Mouse (Mus musculus) inflammation-experienced regulatory T-cells, adult 6 months (primary cell): ENCODE measurements around the gene Rbm28. TPM values are rescaled to one million over a fixed set of nuclear protein-coding genes. Genes with fewer than 3 reads are reported as not detected.
"Not testable (repeated sequence)": the region's sequence is repeated elsewhere in the genome, so short reads cannot be mapped to it uniquely, and the experiment has no call there.

Experiments
- ATAC-seq: one replicate; pipeline ENCODE4 v1.8.0; 2017
- polyA plus RNA-seq, 3 experiments: library from polyadenylated mRNA; unstranded; fragments of 100-300 nt; shearing (Covaris generic); gene quantifications; one replicate each; pipeline ENCODE4 v1.2.1; 2017

Gene Rbm28
- polyA plus RNA-seq, 3 experiments from 2014 or later: 51.7 to 58.2 (median 54.8) TPM

- no peak for ATAC-seq
These were observed 29.4 kb upstream of the Rbm28 start for GRCm38 (mm10) chr6:29193961-29194750.

GRCm38 (mm10) chr6:29187936-29188335 lies 23.1 kb upstream of the Rbm28 start:
- ATAC-seq: no peak

GRCm38 (mm10) chr6:29179843-29180242 lies 15.0 kb upstream of the Rbm28 start:
- ATAC-seq: no peak

DNA sequence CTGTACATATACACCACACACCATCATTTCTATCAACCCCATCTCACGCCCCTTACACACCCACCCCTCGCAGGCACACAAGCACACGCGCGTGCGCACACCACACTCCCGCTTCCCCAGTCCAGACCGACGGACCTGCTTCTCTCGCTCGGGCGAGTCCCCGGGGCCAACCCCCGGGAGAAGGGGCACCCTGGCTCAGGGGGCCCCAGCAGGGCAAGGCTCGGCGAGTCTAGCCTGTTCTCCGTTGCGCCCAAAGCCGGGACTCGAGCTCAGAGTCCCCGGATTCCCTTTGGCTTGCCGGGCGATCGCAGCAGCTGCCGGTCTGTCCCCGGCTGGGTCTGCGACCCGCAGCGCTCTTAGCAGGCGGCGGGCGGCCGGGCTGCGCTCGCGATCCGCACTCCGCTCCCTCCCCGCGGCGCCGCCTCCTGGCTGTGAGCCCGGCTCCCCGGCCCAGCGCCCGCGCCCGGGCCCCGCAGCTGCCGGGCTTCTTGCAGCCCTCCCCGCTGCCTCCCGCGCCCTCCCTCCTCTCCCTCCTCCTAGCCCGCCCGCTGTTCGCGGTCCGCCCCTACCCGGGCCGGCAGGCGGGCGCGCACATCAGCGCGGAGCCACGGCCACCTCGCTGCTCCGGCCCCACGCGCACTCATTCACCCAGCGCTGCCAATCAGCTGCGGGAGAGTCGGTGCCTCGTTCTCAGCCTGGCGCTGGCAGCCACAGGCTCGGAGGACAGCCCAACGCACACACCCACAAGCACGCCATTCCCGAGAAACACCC lies 14.3 kb upstream of the Rbm28 start, which contains the start of gene Prrt4:
Gene Prrt4, minus strand, starts transcription at position 697 of the 771 bp plus-strand sequence.
- ATAC-seq: no peak

GRCm38 (mm10) chr6:29177901-29178879 lies 13.4 kb upstream of the Rbm28 start:
- ATAC-seq: no peak

DNA sequence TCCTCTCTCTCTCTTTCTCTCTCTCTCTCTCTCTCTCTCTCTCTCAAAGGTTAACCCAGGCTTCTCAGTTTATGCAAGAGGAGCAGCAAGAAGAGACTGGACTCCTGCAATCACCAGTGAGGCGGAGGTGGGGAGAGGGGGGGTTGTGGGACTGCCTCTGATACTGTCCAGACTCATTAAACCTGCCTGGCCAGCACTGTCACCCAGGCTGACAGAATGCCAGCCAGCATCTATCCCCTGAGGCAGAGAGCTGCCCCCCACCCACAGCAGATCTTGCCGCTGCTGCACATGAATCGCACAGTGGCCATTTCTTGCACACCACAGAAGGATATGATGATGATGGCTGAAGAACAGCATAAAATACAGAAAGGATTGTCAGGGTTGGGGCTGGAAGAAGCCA lies 10.3 kb upstream of the Rbm28 start:
- no peak for ATAC-seq

- ATAC-seq: no peak
These were observed 9.6 kb upstream of the Rbm28 start for GRCm38 (mm10) chr6:29174368-29174767.

- ATAC-seq: peak; percentile 44
These were observed 6.2 kb upstream of the Rbm28 start for GRCm38 (mm10) chr6:29170952-29171388.

- ATAC-seq: peak; percentile 92
These were observed 5.5 kb upstream of the Rbm28 start for GRCm38 (mm10) chr6:29170063-29170921.

- peak; percentile 1 for ATAC-seq
These were observed 4.9 kb upstream of the Rbm28 start for GRCm38 (mm10) chr6:29169675-29170062.

GRCm38 (mm10) chr6:29168871-29169270 lies 4.1 kb upstream of the Rbm28 start:
- ATAC-seq: no peak

DNA sequence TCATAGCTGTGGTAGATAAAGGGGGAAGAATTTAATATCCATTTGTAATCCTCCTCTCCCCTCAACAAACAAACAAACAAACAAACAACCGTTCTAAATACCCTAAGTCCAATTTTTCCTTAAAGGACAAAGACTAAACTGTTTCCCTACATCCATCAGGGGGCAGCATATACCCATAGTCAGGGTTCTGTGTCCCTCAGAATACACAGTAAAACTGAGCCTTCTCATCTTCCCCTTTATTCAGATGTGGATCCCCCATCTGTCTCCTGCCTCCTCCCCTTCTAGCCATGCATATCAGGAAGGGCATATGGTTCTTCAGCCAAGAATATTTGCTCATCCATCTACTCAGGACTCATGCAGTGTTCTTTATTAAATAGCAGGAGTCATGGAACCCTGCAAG lies 1.4 kb upstream of the Rbm28 start:
- peak; percentile 14 for ATAC-seq

- ATAC-seq: not testable (repeated sequence)
These were observed 3.5 kb downstream of the Rbm28 start for GRCm38 (mm10) chr6:29161291-29161690.

GRCm38 (mm10) chr6:29160786-29161185 lies 4.0 kb downstream of the Rbm28 start:
- no peak for ATAC-seq

GRCm38 (mm10) chr6:29156326-29156725 lies 8.5 kb downstream of the Rbm28 start:
- no peak for ATAC-seq

DNA sequence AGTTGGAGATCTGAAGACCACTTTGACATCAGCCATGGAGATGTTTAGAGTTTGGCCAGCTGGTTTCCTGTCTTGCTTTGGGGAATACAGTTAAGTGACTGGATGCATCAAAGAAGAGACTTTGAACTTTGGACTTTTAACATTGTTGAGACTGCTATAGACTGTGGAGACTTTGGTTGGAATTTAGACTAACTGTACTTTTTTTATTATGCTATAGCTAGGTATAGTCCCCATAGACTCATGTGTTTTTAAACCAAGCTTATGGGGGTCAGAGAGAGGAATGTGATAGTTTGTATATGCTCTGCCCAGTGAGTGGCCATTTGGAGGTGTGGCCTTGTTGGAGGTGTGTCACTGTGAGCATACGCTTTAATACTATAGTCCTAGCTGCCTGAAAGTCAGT lies 14.8 kb downstream of the Rbm28 start:
- ATAC-seq: no peak

GRCm38 (mm10) chr6:29147407-29148010 lies 17.3 kb downstream of the Rbm28 start:
- ATAC-seq: no peak

- ATAC-seq: no peak
These were observed 18.2 kb downstream of the Rbm28 start for GRCm38 (mm10) chr6:29146641-29147040.

DNA sequence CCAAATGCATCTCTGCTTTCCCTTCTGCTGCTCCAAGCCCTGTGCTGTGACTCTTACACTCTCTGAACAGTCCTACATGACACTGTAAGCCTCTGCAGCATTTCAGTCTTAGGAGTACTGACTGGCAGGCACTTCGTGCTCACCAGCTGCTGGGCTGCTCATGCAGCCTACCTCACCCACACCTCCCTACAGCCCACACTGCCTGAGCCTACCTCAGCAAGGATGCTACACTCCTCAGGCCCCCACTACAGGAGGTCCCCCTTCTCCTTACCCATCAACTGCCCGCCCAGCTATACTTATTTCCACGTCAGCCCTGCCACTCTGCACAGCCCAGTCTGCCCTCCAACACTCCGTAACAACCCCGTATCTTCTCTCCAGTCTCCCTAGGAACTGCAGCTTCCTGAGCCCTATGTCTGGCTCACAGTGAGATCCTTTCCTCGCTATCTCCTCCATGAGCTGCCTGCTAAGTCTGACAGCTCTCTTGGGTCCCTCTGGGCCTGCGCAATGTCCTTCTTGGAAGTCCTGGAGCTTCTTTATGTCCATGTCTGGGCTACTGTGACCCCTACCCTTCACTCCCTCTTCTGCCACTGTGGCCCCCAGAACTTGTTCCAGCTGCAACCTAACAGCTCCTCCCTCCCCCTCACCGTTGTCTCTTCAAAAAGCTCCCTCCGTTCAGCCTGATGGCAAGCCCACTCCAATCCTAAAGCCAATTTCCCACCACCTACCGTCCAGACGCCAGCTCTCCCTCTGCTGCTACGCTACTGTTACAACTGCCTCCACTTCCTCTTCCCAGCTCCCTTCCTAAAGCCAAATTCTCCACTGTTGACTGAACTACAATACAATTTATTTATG lies 19.1 kb downstream of the Rbm28 start:
- no peak for ATAC-seq

DNA sequence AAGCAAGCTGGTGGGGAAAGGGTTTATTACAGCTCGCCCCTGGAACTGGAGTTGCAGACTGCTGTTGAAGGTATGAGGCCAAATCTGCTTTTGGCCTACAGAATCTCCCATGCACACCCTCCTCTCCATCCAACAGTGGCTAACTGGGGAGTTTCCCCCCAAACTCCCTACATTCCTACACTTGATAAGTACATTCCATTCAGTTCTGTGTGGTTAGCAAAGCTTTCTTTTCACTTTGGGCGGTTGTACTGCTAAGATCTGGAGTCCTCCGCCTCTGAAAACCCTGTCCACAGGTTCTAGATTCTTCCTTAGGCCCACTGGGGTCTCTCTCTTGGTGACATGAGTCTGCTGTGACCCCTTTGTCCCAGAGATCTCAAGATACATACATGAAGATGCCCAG lies 19.8 kb downstream of the Rbm28 start:
- ATAC-seq: no peak
